Mouse (Mus musculus) mouse trophoblast stem cell (cell line): ENCODE measurements around the gene Shisal2a.
"Not testable (repeated sequence)": the region's sequence is repeated elsewhere in the genome, so short reads cannot be mapped to it uniquely, and the experiment has no call there.

Experiments
- in situ Hi-C, 2 experiments: fragments of 300-500 bp; cut with MseI, MboI; formaldehyde crosslinking; loops; 2 replicates in 1 of 2; 3 replicates in 1 of 2; pipeline ENCODE4 v1.15.1; 2025

Gene Shisal2a

DNA sequence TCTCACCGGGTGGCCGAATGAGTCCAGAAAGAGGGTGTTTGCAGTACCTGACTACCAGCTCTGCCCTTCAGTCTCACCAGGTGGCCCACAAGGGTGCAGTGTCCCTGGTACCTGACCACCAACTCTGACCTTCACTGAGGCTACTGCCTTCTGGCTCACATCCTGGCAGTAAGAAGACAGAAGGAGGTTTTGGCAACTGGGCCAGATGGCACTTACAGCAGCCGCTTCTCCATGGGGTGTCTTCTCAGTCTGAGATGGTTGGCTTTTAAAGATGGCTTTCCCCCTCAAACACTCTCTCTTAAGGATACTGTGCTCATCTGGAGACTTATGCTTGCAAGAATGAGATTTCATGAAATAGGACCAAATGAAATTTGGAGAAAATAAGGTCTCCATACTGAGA, 3.7 kb downstream of the Shisal2a start:
- in situ Hi-C loops, result no loop called here

GRCm38 (mm10) chr4:108372166-108372565, 11.0 kb downstream of the Shisal2a start:
- in situ Hi-C loops, result no loop called here

GRCm38 (mm10) chr4:108371421-108371820, 11.7 kb downstream of the Shisal2a start:
- in situ Hi-C loops, result no loop called here

GRCm38 (mm10) chr4:108370409-108370808, 12.7 kb downstream of the Shisal2a start:
- in situ Hi-C loops, result no loop called here

- in situ Hi-C loops, result no loop called here
Observed at GRCm38 (mm10) chr4:108369254-108369653, 13.9 kb downstream of the Shisal2a start.

DNA sequence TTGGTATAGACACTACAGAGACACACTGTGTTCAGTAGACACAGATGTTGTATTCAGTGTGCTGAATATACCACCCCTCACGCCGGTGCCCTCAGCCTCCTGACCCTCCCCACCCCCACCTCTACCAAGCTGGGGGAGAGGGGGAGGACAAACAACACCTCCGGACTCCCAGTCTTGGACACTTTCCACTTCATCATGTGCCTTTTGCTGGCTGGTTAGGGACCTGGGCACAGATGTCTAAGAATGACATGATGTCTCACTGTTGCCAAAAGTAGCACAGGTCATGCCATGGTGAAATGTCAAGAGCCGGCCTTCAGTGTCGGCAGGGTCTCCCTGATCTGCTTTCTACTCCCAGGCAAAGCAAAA, 19.1 kb downstream of the Shisal2a start:
- in situ Hi-C loops, result no loop called here

DNA sequence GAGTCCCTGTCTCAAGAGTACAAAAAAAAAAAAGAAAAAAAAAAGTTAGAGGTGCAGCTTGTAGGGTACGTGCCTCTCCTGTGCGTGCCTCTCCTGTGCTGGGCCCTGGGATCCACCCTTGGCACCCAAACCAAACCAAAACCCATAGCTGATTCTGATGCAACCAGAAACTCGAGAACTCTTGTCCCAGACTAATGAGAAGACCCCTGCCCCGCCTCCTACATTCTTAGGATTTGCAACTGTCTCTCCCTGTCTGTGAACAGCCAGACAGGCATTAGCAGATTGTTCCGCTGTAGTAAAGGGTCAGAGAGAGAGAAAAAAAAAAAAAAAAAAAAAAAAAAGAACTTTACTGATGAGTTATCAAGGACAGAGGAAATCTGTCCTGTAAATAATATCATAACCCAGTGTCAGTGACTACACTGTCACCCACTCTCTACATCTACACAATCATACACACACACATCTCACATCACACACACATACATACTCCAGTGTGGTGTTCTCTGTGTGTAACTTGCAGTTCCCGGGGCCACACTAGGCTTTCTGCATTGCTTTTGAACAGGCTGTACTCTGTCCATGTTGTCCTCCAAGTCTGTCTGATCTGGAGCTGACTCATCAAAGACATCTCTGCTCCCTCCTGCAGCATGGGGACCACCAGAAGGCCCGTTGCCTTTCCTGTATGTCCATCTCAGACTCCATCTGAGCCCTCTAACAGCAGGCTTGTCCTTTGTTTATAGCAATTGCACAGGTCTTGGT, 19.6 kb downstream of the Shisal2a start:
- in situ Hi-C loops, result no loop called here

GRCm38 (mm10) chr4:108362321-108363261, 20.6 kb downstream of the Shisal2a start:
- in situ Hi-C loops, result no loop called here

GRCm38 (mm10) chr4:108360136-108361055, 22.8 kb downstream of the Shisal2a start:
- in situ Hi-C loops, result no loop called here

DNA sequence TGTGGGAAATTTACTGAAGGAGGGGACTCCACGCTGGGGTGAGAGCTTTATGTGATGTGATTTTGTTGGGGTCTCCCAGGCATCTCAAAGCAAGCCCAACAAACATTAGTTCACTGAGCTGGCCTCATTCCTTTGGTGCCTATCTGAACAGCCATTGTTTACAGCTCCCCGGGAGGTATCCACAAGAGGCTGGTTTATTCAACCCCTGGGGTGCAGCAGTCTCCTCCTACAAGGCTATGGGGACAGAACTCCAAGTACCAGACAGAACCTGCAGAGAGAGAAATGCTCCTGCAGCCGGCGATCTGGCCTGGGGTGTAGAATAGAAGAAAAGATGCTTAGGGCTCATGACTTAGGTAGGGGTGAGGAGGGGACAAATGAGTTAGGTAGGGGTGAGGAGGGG, 24.7 kb downstream of the Shisal2a start:
- in situ Hi-C loops, result no loop called here

- in situ Hi-C loops, result no loop called here
Observed at GRCm38 (mm10) chr4:108357458-108357857, 25.7 kb downstream of the Shisal2a start.

DNA sequence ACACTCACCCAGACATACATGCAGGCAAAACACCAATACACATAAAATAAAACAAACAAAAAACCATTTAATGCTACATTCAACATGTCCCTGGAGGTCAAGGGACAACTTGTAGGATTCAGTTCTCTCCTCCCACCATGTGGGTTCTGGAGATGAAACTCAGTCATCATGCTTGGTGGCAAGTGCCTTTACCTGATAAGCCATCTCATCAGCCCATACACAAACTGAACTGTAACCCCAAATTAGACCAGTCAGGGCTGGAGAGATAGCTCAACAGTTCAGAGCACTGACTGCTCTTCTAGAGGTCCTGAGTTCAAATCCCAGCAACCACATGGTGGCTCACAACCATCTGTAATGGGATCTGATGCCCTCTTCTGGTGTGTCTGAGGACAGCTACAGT, 29.6 kb downstream of the Shisal2a start:
- in situ Hi-C loops, result not testable (repeated sequence)

GRCm38 (mm10) chr4:108350819-108351218, 32.3 kb downstream of the Shisal2a start:
- in situ Hi-C loops, result no loop called here

DNA sequence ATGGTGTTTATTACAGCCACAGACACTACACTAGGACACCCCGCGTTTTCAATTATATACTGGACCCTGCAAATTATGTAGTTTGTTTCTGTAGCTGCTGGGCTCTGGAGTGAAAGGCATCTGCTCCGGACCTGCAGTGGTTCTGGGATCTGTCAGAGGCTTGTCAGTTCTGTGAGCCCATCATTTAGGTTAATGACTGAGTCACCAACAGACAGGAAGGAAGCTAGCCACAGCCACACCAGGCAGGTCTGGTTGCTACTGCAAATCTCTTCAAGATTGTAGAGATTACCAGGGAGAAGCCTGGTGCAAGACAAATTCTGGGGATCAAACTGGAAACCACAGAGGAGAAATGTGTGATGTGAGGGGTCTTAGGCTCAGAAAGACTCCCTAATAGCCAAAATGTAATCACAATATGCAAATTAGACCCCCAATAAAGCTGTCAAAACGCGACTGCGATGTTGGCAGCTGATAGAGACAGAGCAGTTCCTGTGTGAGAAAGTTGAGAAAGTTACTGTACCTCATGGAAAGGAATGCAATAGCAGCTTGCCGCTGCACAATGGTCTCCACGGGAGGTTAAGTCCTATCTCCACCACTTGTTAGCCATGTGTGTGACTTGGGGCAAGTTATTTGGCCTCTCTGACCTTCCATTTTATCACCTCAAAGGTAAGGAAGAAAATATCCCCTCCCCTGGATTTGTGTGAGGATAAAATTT, 33.2 kb downstream of the Shisal2a start:
- in situ Hi-C loops, result loop anchor here in 1 of 2 experiments (10.0 kb wide), 1 partner anchor 115 kb away; no protein-coding TSS in a partner anchor

DNA sequence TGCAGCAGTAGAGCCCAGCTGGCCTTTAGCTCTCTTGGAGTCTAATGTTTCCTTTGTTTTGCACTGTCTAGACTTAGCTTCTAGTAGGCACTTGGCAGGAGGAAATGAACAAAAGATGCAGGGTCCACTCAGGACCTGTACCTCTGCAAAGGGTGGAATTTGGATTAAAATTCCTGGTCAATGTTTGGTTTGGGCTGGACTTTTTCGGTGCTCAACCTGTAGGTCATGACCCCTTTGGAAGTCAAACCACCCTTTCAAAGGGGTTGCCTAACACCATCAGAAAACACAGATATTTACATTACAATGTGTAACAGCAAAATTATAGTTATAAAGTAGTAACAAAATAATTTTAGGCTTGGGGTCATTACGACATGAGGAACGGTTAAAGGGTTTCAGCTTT, 34.1 kb downstream of the Shisal2a start:
- in situ Hi-C loops, result loop anchor here in 1 of 2 experiments (10.0 kb wide), 1 partner anchor 116 kb away; no protein-coding TSS in a partner anchor

- in situ Hi-C loops, result loop anchor here in 1 of 2 experiments (10.0 kb wide), 1 partner anchor 116 kb away; no protein-coding TSS in a partner anchor
Observed at GRCm38 (mm10) chr4:108348256-108348875, 34.8 kb downstream of the Shisal2a start.

- in situ Hi-C loops, result loop anchor here in 1 of 2 experiments (10.0 kb wide), 1 partner anchor 118 kb away; no protein-coding TSS in a partner anchor
Observed at GRCm38 (mm10) chr4:108347111-108347510, 36.0 kb downstream of the Shisal2a start.

DNA sequence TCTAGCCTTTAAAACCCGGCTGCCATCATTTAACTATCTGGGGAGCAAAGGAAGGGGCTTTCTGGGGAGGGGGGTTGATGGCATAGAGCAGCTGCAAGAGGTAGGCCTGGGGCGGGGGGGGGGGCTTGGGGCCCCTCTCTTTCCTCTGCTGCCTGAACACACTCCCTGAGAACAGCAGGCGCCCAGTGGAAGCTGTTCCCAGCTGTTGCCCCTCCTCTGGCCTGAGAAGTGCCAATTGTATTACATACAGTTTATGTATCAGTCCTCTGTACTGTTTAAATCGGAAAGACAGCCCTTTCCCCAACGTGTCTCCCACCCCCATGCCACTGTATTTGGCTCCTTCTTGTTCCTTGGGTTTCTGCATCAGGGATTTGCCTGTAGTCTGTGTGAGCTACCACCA, 37.3 kb downstream of the Shisal2a start:
- in situ Hi-C loops, result loop anchor here in 1 of 2 experiments (10.0 kb wide), 1 partner anchor 119 kb away; no protein-coding TSS in a partner anchor

GRCm38 (mm10) chr4:108344631-108345083, 38.5 kb downstream of the Shisal2a start:
- in situ Hi-C loops, result loop anchor here (5.0 to 10.0 kb wide), 3 partner anchors 48 to 128 kb away; no protein-coding TSS in a partner anchor

- in situ Hi-C loops, result no loop called here
Observed at GRCm38 (mm10) chr4:108339277-108339690, 43.9 kb downstream of the Shisal2a start.
